Mouse (Mus musculus) mouse embryonic stem cell (cell line): ENCODE results near the gene Hnrnpl.

Source experiments
- in situ Hi-C, 2 experiments: fragments of 300-500 bp; cut with MboI; formaldehyde crosslinking; loops; 1 replicate in 1 of 2; 3 replicates in 1 of 2; pipeline ENCODE4 v1.14.3; 2019 to 2020; ENCODE audit warnings: low sequenced_read_pairs in 2 of 2, low pct_unique_long_range_greater_than_20kb in 1 of 2, mixed read lengths in 1 of 2; ENCODE audit not compliant: unreplicated experiment in 1 of 2

The Hnrnpl gene

GRCm38 (mm10) chr7:28808221-28808941 lies at the start of gene Hnrnpl:
Gene Hnrnpl, plus strand, starts transcription at chr7:28808541.
- in situ Hi-C loops = no loop called here

- in situ Hi-C loops = no loop called here
These were observed 49.7 kb upstream of the Hnrnpl start for GRCm38 (mm10) chr7:28758623-28759022.

GRCm38 (mm10) chr7:28761907-28762306 lies 46.4 kb upstream of the Hnrnpl start:
- in situ Hi-C loops = no loop called here

GRCm38 (mm10) chr7:28765211-28765610 lies 43.1 kb upstream of the Hnrnpl start:
- in situ Hi-C loops = no loop called here

- in situ Hi-C loops = no loop called here
These were observed 42.0 kb upstream of the Hnrnpl start, which contains the start of gene Sirt2 for GRCm38 (mm10) chr7:28766173-28766879. Gene Sirt2, plus strand, starts transcription at chr7:28766735.

GRCm38 (mm10) chr7:28766910-28767309 lies 41.4 kb upstream of the Hnrnpl start:
- in situ Hi-C loops = no loop called here

- in situ Hi-C loops = no loop called here
These were observed 40.8 kb upstream of the Hnrnpl start, which contains the start of gene Nfkbib for GRCm38 (mm10) chr7:28767462-28767965. Gene Nfkbib, minus strand, starts transcription at chr7:28767512.

- in situ Hi-C loops = no loop called here
These were observed 38.9 kb upstream of the Hnrnpl start for GRCm38 (mm10) chr7:28769414-28769958.

GRCm38 (mm10) chr7:28770309-28770708 lies 38.0 kb upstream of the Hnrnpl start:
- in situ Hi-C loops = no loop called here

- in situ Hi-C loops = no loop called here
These were observed 36.5 kb upstream of the Hnrnpl start for GRCm38 (mm10) chr7:28771867-28772266.

- in situ Hi-C loops = no loop called here
These were observed 35.2 kb upstream of the Hnrnpl start for GRCm38 (mm10) chr7:28773163-28773562.

- in situ Hi-C loops = no loop called here
These were observed 34.2 kb upstream of the Hnrnpl start for GRCm38 (mm10) chr7:28774164-28774563.

GRCm38 (mm10) chr7:28775129-28775528 lies 33.2 kb upstream of the Hnrnpl start:
- in situ Hi-C loops = no loop called here

- in situ Hi-C loops = no loop called here
These were observed 29.5 kb upstream of the Hnrnpl start for GRCm38 (mm10) chr7:28778825-28779224.

- in situ Hi-C loops = no loop called here
These were observed 28.2 kb upstream of the Hnrnpl start for GRCm38 (mm10) chr7:28780067-28780658.

GRCm38 (mm10) chr7:28780857-28781256 lies 27.5 kb upstream of the Hnrnpl start:
- in situ Hi-C loops = no loop called here

- in situ Hi-C loops = no loop called here
These were observed 27.1 kb upstream of the Hnrnpl start for GRCm38 (mm10) chr7:28781261-28781663.

GRCm38 (mm10) chr7:28785161-28785560 lies 23.2 kb upstream of the Hnrnpl start:
- in situ Hi-C loops = no loop called here

- in situ Hi-C loops = no loop called here
These were observed 20.5 kb upstream of the Hnrnpl start for GRCm38 (mm10) chr7:28787884-28788283.
